ENCODE assay signal across 8 mouse cellular contexts in genomic region chr1:155098486-155099279, GRCm38 (mm10). TPM values are rescaled to one million over a fixed set of nuclear protein-coding genes. Genes with fewer than 3 reads are reported as not detected.
A peak's percentile ranks its signal among the peaks of the same experiment; 100 is the strongest.
DNase-seq lines count a peak whose midpoint lies in the region; ATAC-seq and TF ChIP-seq lines count a peak whose summit lies in the region.

No protein-coding gene starts in this region.

- under 1% methylated on average over 93 of the region's 93 CpGs for WGBS in intestine, embryonic 15.5 days
- WGBS in stomach, embryonic 15.5 days: under 1% methylated on average over 82 of the region's 93 CpGs

- no peaks in the 10 kb centered on the region for H3K9me3 ChIP-seq in intestine, embryonic 15.5 days
- H3K9me3 ChIP-seq in stomach, embryonic 15.5 days: no peaks in the 10 kb centered on the region

- H3K36me3 ChIP-seq in intestine, embryonic 15.5 days: no peaks in the 10 kb centered on the region
- H3K36me3 ChIP-seq in myocyte (ENCODE audit: control insufficient read depth, insufficient read depth): peaks cover 7% of the 10 kb centered on the region
- H3K36me3 ChIP-seq in stomach, embryonic 15.5 days: no peaks in the 10 kb centered on the region

- peaks cover 4% of the 10 kb centered on the region for H3K4me1 ChIP-seq in intestine, embryonic 15.5 days (replicated peaks)
- peaks cover 11% of the 10 kb centered on the region for H3K4me1 ChIP-seq in stomach, embryonic 15.5 days

- H3K9ac ChIP-seq in intestine, embryonic 15.5 days: peak overlapping the region; percentile 97
- peak overlapping the region; percentile 99 for H3K9ac ChIP-seq in stomach, embryonic 15.5 days

- H3K4me2 ChIP-seq in intestine, embryonic 15.5 days (replicated peaks): peak overlapping the region; percentile 77
- peak overlapping the region; percentile 88 for H3K4me2 ChIP-seq in myocyte (ENCODE audit: low read depth)
- H3K4me2 ChIP-seq in stomach, embryonic 15.5 days: peak overlapping the region; percentile 67

- peak overlapping the region; percentile 94 for H3K4me3 ChIP-seq in intestine, embryonic 15.5 days (replicated peaks)
- peak overlapping the region; percentile 69 for H3K4me3 ChIP-seq in myocyte
- peak overlapping the region; percentile 96 for H3K4me3 ChIP-seq in stomach, embryonic 15.5 days (replicated peaks)

- ATAC-seq in intestine, embryonic 15.5 days: peak; percentile 75
- ATAC-seq in stomach, embryonic 15.5 days (ENCODE audit: insufficient read depth, low FRiP score, low read depth): peak; percentile 32

- DNase-seq in left cerebral cortex, adult 18-20 months (ENCODE audit: low spot score in 2 of 2): peak; percentile 62 to 67
- no peak for DNase-seq in left cerebral cortex, adult 11 months (ENCODE audit: low spot score)
- DNase-seq in cerebellum, postnatal 10 days: peak; percentile 71 to 77
- peak; percentile 42 to 70 for DNase-seq in gastrocnemius, postnatal 4 days (ENCODE audit: low spot score in 2 of 2)
- DNase-seq in liver: peak; percentile 70

- peak overlapping the region; percentile 87 for H3ac ChIP-seq in myocyte (ENCODE audit: control insufficient read depth, insufficient read length)

- TF ChIP-seq POLR2A in myocyte (IDR thresholded peaks at IDR 0.05; ENCODE audit: insufficient read length, low read depth): peak; percentile 7

- peak overlapping the region; percentile 84 for H3K27ac ChIP-seq in intestine, embryonic 15.5 days
- peak overlapping the region; percentile 89 for H3K27ac ChIP-seq in stomach, embryonic 15.5 days

- no peaks in the 10 kb centered on the region for H3K27me3 ChIP-seq in intestine, embryonic 15.5 days (replicated peaks)
- H3K27me3 ChIP-seq in myocyte (ENCODE audit: control insufficient read depth, insufficient read depth, insufficient read length): no peaks in the 10 kb centered on the region
- H3K27me3 ChIP-seq in stomach, embryonic 15.5 days (replicated peaks): no peaks in the 10 kb centered on the region

- peaks cover 46% of the 10 kb centered on the region for H3K79me2 ChIP-seq in myocyte (ENCODE audit: control insufficient read depth, insufficient read depth)

TF ChIP-seq in myocyte, 11 proteins besides CTCF, POLR2A, EP300 and RAD21:
- TF ChIP-seq TCF3 (IDR thresholded peaks at IDR 0.05; ENCODE audit: insufficient read length, low read depth): no peak
- TF ChIP-seq MYOG (IDR thresholded peaks at IDR 0.05; ENCODE audit: control insufficient read depth in 1 of 3, insufficient read depth in 1 of 3, insufficient read length in 2 of 3, low read depth in 2 of 3): peak in 1 of 3 experiments; percentile 3
- TF ChIP-seq POLR2AphosphoS2 (IDR thresholded peaks at IDR 0.05; ENCODE audit: insufficient read length, low read depth): peak; percentile 15

RNA-seq across cellular contexts. Expression of gene Ier5, which starts 0.8 kb away (rescaled TPM):
- total RNA-seq in left cerebral cortex, adult 18-20 months (2021): 10 to 100 TPM; 76.3 to 83.2 TPM
- 10 to 100 TPM; 10.4 to 12.5 TPM for total RNA-seq in gastrocnemius, postnatal 4 days (2021)
- 3.8 and 4.8 TPM in 2 replicates for polyA plus RNA-seq in intestine, embryonic 15.5 days (2015; fragmentation: Nextera tagmentation; extraction: Ambion mirVana)
- 21.1 TPM for polyA plus RNA-seq in myocyte (2012; fragmentation: generic; extraction: Trizol)
- 5.8 TPM in 2 replicates for polyA plus RNA-seq in stomach, embryonic 15.5 days (2015; fragmentation: Nextera tagmentation; extraction: Ambion mirVana)

RNA-seq across cellular contexts. Expression of gene Mr1, which starts 47.9 kb away (rescaled TPM):
- total RNA-seq in left cerebral cortex, adult 18-20 months (2021): 1 to 10 TPM; 3.2 to 3.6 TPM
- total RNA-seq in gastrocnemius, postnatal 4 days (2021): 1 to 10 TPM; 9.6 to 9.9 TPM
- 5.4 and 5.9 TPM in 2 replicates for polyA plus RNA-seq in intestine, embryonic 15.5 days (2015; fragmentation: Nextera tagmentation; extraction: Ambion mirVana)
- polyA plus RNA-seq in myocyte (2012; fragmentation: generic; extraction: Trizol): 3.9 TPM
- polyA plus RNA-seq in stomach, embryonic 15.5 days (2015; fragmentation: Nextera tagmentation; extraction: Ambion mirVana): 6.4 and 7.8 TPM in 2 replicates

RNA-seq across cellular contexts. Expression of gene Stx6, which starts 59.8 kb away (rescaled TPM):
- total RNA-seq in left cerebral cortex, adult 18-20 months (2021): 100 to 1,000 TPM; 116 to 119 TPM
- total RNA-seq in gastrocnemius, postnatal 4 days (2021): 10 to 100 TPM; 36.6 to 39.1 TPM
- polyA plus RNA-seq in intestine, embryonic 15.5 days (2015; fragmentation: Nextera tagmentation; extraction: Ambion mirVana): 52.9 and 54.2 TPM in 2 replicates
- 26.0 TPM for polyA plus RNA-seq in myocyte (2012; fragmentation: generic; extraction: Trizol)
- polyA plus RNA-seq in stomach, embryonic 15.5 days (2015; fragmentation: Nextera tagmentation; extraction: Ambion mirVana): 58.9 and 63.8 TPM in 2 replicates
